Mouse (Mus musculus) thymus, adult 2 months (tissue): ENCODE data around the gene Kcnk12.

Source experiments
- CTCF ChIP-seq: fragments of 200-500 bp; IDR thresholded peaks from 2 replicates; pipeline ENCODE4 v1.5.1; 2012; ENCODE audit warnings: mild to moderate bottlenecking, control low read depth, low read length, moderate library complexity, borderline replicate concordance; ENCODE audit not compliant: control insufficient read depth, poor library complexity, insufficient read depth; ENCODE audit errors: extremely low read depth
- POLR2A ChIP-seq: fragments of 200-500 bp; IDR thresholded peaks from 2 replicates; pipeline ENCODE4 v1.6.1; 2012; ENCODE audit warnings: mild to moderate bottlenecking, low read length, control low read depth, moderate library complexity; ENCODE audit not compliant: control insufficient read depth, poor library complexity, insufficient read depth; ENCODE audit errors: extremely low read depth

- TF ChIP-seq CTCF (no peak), POLR2A (no peak)
These were observed 12.9 kb downstream of the Kcnk12 start for GRCm38 (mm10) chr17:87784911-87785310.
